Comparison of ENCODE assay signal across 31 mouse cellular contexts in the genomic region with DNA sequence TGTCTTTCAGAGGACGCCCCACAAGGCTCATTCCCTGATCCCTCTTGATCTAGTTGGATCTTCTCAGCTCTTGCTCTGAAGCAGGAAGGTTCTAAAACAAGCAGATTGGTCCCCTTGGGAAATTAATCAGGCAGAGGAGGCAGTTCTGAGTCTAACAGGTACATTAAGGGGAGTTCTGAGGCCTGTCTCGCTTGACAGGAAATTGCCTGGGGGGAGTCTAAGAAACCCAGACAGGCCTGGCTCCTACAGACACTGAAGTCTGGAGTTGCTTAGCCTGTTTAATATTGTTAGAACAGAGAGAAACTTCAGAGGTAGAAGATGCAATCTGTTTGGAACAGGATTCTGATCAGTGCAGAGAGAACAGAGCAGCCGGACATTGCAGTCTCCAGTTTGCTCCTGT.
DNase-seq lines count a peak whose midpoint lies in the region; ATAC-seq and TF ChIP-seq lines count a peak whose summit lies in the region.
"Had no signal": no experiment of that assay in that cellular context is flagged by ENCODE, and none has a peak within 500 bp of the region (broad histone marks: within the 10 kb centered on the region; RNA-seq: fewer than 3 reads in every experiment).

No protein-coding gene starts in this region.

- WGBS in midbrain, embryonic 16.5 days, result 81% methylated on average over 3 of the region's 3 CpGs
- WGBS in midbrain, postnatal 0 days, result 74% methylated on average over 3 of the region's 3 CpGs
- WGBS in limb, embryonic 13.5 days, result 27% methylated on average over 3 of the region's 3 CpGs
- WGBS in lung, adult 2 months, result 73% methylated on average over 3 of the region's 3 CpGs

- no peak overlapping the region for H3K4me3 ChIP-seq in midbrain, embryonic 16.5 days (ENCODE audit: low read depth, low read length)
- no peak overlapping the region for H3K4me3 ChIP-seq in midbrain, postnatal 0 days (ENCODE audit: low read depth, low read length)
- no peak overlapping the region for H3K4me3 ChIP-seq in limb, embryonic 13.5 days
- H3K4me3 ChIP-seq in lung, adult 2 months (replicated peaks; ENCODE audit: extremely low read depth, low read depth, low read length), result no peak overlapping the region
- H3K4me3 ChIP-seq: forebrain, embryonic 15.5 days; gastrocnemius, adult 2 months; heart, adult 2 months; heart, embryonic 13.5 days; hindbrain, embryonic 10.5 days; intestine, embryonic 15.5 days; megakaryocyte, embryonic 14.5 days; midbrain, embryonic 13.5 days; myocyte; neural tube, embryonic 12.5 days had no signal

- no peak for DNase-seq in midbrain, postnatal 0 days (ENCODE audit: low spot score)
- DNase-seq in forelimb bud, embryonic 11.5 days (ENCODE audit: low read depth, low spot score), result peak; percentile 66
- no peak for DNase-seq in adrenal gland, adult 18-20 months (ENCODE audit: low spot score in 2 of 2)
- no peak for DNase-seq in lung, adult 2 months
- no peak for DNase-seq in heart, postnatal 4 days
- DNase-seq: adrenal gland, adult 2 months; adrenal gland, postnatal 36 days; cerebellum, adult 8-10 months; cerebellum, postnatal 25 days; gastrocnemius, adult 2 months; heart, adult 2 months; heart, postnatal 10 days; kidney, adult 2 months; kidney, postnatal 4 days; lung, postnatal 4 days; thymus, adult 2 months; thymus, postnatal 4 days had no signal

- H3K4me1 ChIP-seq in midbrain, embryonic 16.5 days (ENCODE audit: control insufficient read depth, insufficient read depth, low read length), result no peaks in the 10 kb centered on the region
- H3K4me1 ChIP-seq in midbrain, postnatal 0 days (ENCODE audit: insufficient read depth, low read length), result no peaks in the 10 kb centered on the region
- peaks cover 12% of the 10 kb centered on the region for H3K4me1 ChIP-seq in limb, embryonic 13.5 days
- no peaks in the 10 kb centered on the region for H3K4me1 ChIP-seq in lung, adult 2 months (ENCODE audit: control insufficient read depth, insufficient read depth, low read length)
- H3K4me1 ChIP-seq: forebrain, embryonic 15.5 days; hindbrain, embryonic 10.5 days; intestine, embryonic 15.5 days; megakaryocyte, embryonic 14.5 days; midbrain, embryonic 13.5 days; neural tube, embryonic 12.5 days had no signal

- 0 out of 2 replicates have a peak, but pooled peaks have one; percentile 21 for ATAC-seq in midbrain, embryonic 16.5 days
- ATAC-seq in midbrain, postnatal 0 days (ENCODE audit: low FRiP score), result no peak
- ATAC-seq in limb, embryonic 13.5 days (ENCODE audit: low FRiP score, low read depth), result peak; percentile 44; the same call in 1 of the 2 replicates
- ATAC-seq: CD4-positive, CD25-positive, alpha-beta regulatory T cell, adult 4 months; forebrain, embryonic 15.5 days; hindbrain, embryonic 16.5 days; intestine, embryonic 15.5 days; midbrain, embryonic 13.5 days had no signal

- H3K27ac ChIP-seq in midbrain, embryonic 16.5 days (ENCODE audit: low read length), result no peak overlapping the region
- H3K27ac ChIP-seq in midbrain, postnatal 0 days (ENCODE audit: low read depth, low read length), result no peak overlapping the region
- peak overlapping the region; percentile 28; the same call in 1 of the 2 replicates for H3K27ac ChIP-seq in limb, embryonic 13.5 days
- H3K27ac ChIP-seq: forebrain, embryonic 15.5 days; gastrocnemius, adult 2 months; heart, adult 2 months; heart, embryonic 13.5 days; hindbrain, embryonic 10.5 days; intestine, embryonic 15.5 days; kidney, postnatal 0 days; midbrain, embryonic 13.5 days; neural tube, embryonic 12.5 days had no signal

- H3K9me3 ChIP-seq in midbrain, embryonic 16.5 days (replicated peaks; ENCODE audit: control insufficient read depth, low read length, poor library complexity, severe bottlenecking), result no peaks in the 10 kb centered on the region
- no peaks in the 10 kb centered on the region for H3K9me3 ChIP-seq in midbrain, postnatal 0 days (ENCODE audit: low read length)
- no peaks in the 10 kb centered on the region for H3K9me3 ChIP-seq in limb, embryonic 13.5 days
- H3K9me3 ChIP-seq: forebrain, embryonic 15.5 days; heart, embryonic 13.5 days; hindbrain, embryonic 10.5 days; intestine, embryonic 15.5 days; midbrain, embryonic 13.5 days; neural tube, embryonic 12.5 days had no signal

- no peak for TF ChIP-seq POLR2A in lung, adult 2 months (IDR thresholded peaks at IDR 0.05; ENCODE audit: borderline replicate concordance, extremely low read depth, low read depth, low read length)

- H3K27me3 ChIP-seq in midbrain, embryonic 16.5 days (ENCODE audit: control insufficient read depth, insufficient read depth, low read depth, low read length), result no peaks in the 10 kb centered on the region
- H3K27me3 ChIP-seq in midbrain, postnatal 0 days (ENCODE audit: insufficient read depth, low read length), result no peaks in the 10 kb centered on the region
- H3K27me3 ChIP-seq in limb, embryonic 13.5 days, result no peaks in the 10 kb centered on the region
- H3K27me3 ChIP-seq: forebrain, embryonic 15.5 days; heart, embryonic 13.5 days; intestine, embryonic 15.5 days; megakaryocyte, embryonic 14.5 days; midbrain, embryonic 13.5 days; neural tube, embryonic 12.5 days had no signal

- no peak overlapping the region for H3K4me2 ChIP-seq in midbrain, embryonic 16.5 days (ENCODE audit: low read length)
- no peak overlapping the region for H3K4me2 ChIP-seq in midbrain, postnatal 0 days (ENCODE audit: low read depth, low read length, poor library complexity, severe bottlenecking)
- no peak overlapping the region for H3K4me2 ChIP-seq in limb, embryonic 13.5 days (replicated peaks)
- H3K4me2 ChIP-seq: forebrain, embryonic 15.5 days; heart, embryonic 13.5 days; intestine, embryonic 15.5 days; liver, embryonic 11.5 days; midbrain, embryonic 13.5 days; neural tube, embryonic 12.5 days had no signal

- no peak overlapping the region for H3K9ac ChIP-seq in midbrain, embryonic 16.5 days (ENCODE audit: low read depth, low read length)
- no peak overlapping the region for H3K9ac ChIP-seq in midbrain, postnatal 0 days (replicated peaks; ENCODE audit: low read length, poor library complexity, severe bottlenecking)
- 0 out of 2 replicates have a peak overlapping the region, but pooled peaks have one; percentile 8 for H3K9ac ChIP-seq in limb, embryonic 13.5 days
- H3K9ac ChIP-seq: forebrain, embryonic 15.5 days; heart, embryonic 13.5 days; intestine, embryonic 15.5 days; midbrain, embryonic 13.5 days; neural tube, embryonic 12.5 days had no signal

- H3K36me3 ChIP-seq in midbrain, embryonic 16.5 days (ENCODE audit: control insufficient read depth, insufficient read depth, low read length), result no peaks in the 10 kb centered on the region
- H3K36me3 ChIP-seq in midbrain, postnatal 0 days (ENCODE audit: insufficient read depth, low read length), result no peaks in the 10 kb centered on the region
- no peaks in the 10 kb centered on the region for H3K36me3 ChIP-seq in limb, embryonic 13.5 days
- H3K36me3 ChIP-seq: forebrain, embryonic 15.5 days; heart, embryonic 13.5 days; hindbrain, embryonic 10.5 days; intestine, embryonic 15.5 days; midbrain, embryonic 13.5 days; neural tube, embryonic 12.5 days had no signal

- no peak for TF ChIP-seq CTCF in midbrain, postnatal 0 days (IDR thresholded peaks at IDR 0.05)
- no peak for TF ChIP-seq CTCF in lung, adult 2 months (IDR thresholded peaks at IDR 0.05; ENCODE audit: insufficient read depth, low read length)
